Mouse (Mus musculus): ENCODE results near the gene Tmprss11a.

- TF ChIP-seq POLR2A (IDR thresholded peaks at IDR 0.05; ENCODE audit: borderline replicate concordance, control insufficient read depth, low read depth, low read length), result no peak
- no peak for TF ChIP-seq CTCF (IDR thresholded peaks at IDR 0.05; ENCODE audit: control insufficient read depth, insufficient read depth, low read length)
Measured at GRCm38 (mm10) chr5:86407941-86408340, 60.8 kb downstream of the Tmprss11a start.
